Mouse (Mus musculus): ENCODE measurements around the gene Ppp4c. TPM values are rescaled to one million over a fixed set of nuclear protein-coding genes. Genes with fewer than 3 reads are reported as not detected.

Ppp4c gene
- polyA plus RNA-seq, 1 experiment: 130 TPM

DNA sequence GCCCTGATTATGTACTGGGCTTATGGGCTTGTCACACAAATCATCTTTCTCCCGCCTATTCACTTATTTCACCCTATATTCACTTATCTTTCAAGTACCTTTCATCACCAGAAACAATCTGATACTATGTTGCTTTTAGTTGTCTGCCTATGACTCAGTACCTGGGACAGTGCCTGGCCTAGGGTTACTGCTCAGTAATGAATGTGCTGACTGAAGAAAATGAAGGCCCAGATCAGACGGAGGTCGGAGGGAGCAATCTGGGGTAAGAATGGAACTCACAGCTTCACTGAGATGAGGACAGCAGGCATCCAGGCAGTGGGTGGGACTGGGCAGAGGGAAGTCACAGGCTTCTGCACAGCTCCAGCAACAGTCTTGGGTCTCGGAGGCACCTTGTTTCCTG is 15.1 kb upstream of the Ppp4c start:
- Histone ChIP-seq H3K27ac (ENCODE audit: control insufficient read depth, insufficient read depth, low read depth, low read length, poor library complexity) (no peak overlapping the region), H3K4me3 (replicated peaks; ENCODE audit: control insufficient read depth, low read depth, low read length) (peak overlapping the region; percentile 2), H3K4me1 (ENCODE audit: control insufficient read depth, insufficient read depth, low read length) (peaks cover 4% of the 10 kb centered on the region)
- TF ChIP-seq POLR2A (IDR thresholded peaks at IDR 0.05; ENCODE audit: borderline replicate concordance, control insufficient read depth, low read depth, low read length) (no peak), CTCF (IDR thresholded peaks at IDR 0.05; ENCODE audit: control insufficient read depth, insufficient read depth, low read length) (no peak)
- WGBS: 61% methylated on average over 4 of the region's 4 CpGs

DNA sequence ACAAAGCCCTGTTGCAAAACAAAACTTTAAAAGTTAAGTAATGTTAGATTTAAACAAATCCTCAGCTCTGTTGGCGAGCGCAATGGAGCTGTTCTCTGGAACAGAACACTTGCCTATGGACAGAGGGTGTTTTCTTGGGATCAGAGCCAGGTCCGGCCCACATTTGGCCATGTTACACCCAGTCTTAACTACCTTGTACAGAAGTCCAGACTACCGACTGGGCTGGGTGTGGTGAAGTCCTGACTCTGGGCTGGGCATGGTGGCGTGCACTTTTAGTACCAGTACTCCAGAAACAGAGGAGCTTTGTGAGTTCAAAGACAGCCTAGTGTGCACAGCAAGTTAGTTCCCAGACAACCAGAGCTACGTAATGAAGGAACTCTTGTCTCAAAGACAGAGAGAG is 14.7 kb upstream of the Ppp4c start:
- Histone ChIP-seq H3K4me1 (ENCODE audit: control insufficient read depth, insufficient read depth, low read length) (peaks cover 4% of the 10 kb centered on the region), H3K4me3 (replicated peaks; ENCODE audit: control insufficient read depth, low read depth, low read length) (no peak overlapping the region), H3K27ac (ENCODE audit: control insufficient read depth, insufficient read depth, low read depth, low read length, poor library complexity) (no peak overlapping the region)
- TF ChIP-seq POLR2A (IDR thresholded peaks at IDR 0.05; ENCODE audit: borderline replicate concordance, control insufficient read depth, low read depth, low read length) (no peak), CTCF (IDR thresholded peaks at IDR 0.05; ENCODE audit: control insufficient read depth, insufficient read depth, low read length) (no peak)
- WGBS: 70% methylated on average over 6 of the region's 6 CpGs

DNA sequence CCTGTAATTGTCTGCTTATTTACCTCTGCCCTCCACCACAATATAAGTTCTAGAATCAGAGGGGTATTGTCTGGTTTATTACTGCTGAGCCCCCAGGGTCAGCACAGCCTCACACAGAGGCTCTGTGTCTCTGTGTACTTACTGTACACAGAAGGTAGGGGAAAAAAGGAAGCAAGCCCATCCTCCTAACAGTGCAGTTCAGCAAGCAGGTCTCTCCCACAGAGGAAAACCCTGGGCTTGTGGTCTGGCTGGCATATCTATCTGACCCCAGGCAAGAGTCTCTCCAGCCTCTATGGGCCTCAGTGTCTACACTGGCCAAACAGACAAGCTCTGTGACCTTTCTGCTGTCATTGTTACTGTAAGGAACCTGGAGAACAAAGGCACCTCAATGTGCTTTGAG is 11.5 kb upstream of the Ppp4c start:
- Histone ChIP-seq H3K4me1 (ENCODE audit: control insufficient read depth, insufficient read depth, low read length) (peaks cover 4% of the 10 kb centered on the region; the same call in 1 of the 2 replicates), H3K4me3 (replicated peaks; ENCODE audit: control insufficient read depth, low read depth, low read length) (no peak overlapping the region), H3K27ac (ENCODE audit: control insufficient read depth, insufficient read depth, low read depth, low read length, poor library complexity) (no peak overlapping the region)
- TF ChIP-seq CTCF (IDR thresholded peaks at IDR 0.05; ENCODE audit: control insufficient read depth, insufficient read depth, low read length): no peak
- no peak for TF ChIP-seq POLR2A (IDR thresholded peaks at IDR 0.05; ENCODE audit: borderline replicate concordance, control insufficient read depth, low read depth, low read length)

DNA sequence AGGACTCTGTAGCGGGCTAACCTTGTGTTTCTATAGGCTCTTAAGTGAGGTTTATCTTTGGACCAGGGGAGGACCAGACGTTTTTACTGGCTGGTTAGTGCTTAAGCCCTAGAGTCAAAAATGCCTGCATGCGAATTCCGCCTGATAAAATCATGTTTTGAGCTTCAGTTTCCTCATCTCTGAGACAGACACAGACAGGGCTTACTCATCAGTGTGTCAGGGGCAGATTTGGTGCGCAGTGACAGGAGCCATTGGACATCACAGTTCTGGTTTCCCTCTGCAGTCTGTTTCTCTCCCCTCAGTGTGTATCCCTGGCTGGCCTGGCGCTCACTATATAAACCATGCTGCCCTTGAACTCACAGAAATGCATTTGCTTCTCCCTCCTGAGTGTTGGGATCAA is 10.9 kb upstream of the Ppp4c start:
- Histone ChIP-seq H3K4me1 (ENCODE audit: control insufficient read depth, insufficient read depth, low read length) (peaks cover 4% of the 10 kb centered on the region), H3K27ac (ENCODE audit: control insufficient read depth, insufficient read depth, low read depth, low read length, poor library complexity) (no peak overlapping the region), H3K4me3 (replicated peaks; ENCODE audit: control insufficient read depth, low read depth, low read length) (no peak overlapping the region)
- 59% methylated on average over 6 of the region's 6 CpGs for WGBS
- no peak for TF ChIP-seq CTCF (IDR thresholded peaks at IDR 0.05; ENCODE audit: control insufficient read depth, insufficient read depth, low read length)
- TF ChIP-seq POLR2A (IDR thresholded peaks at IDR 0.05; ENCODE audit: borderline replicate concordance, control insufficient read depth, low read depth, low read length): no peak

DNA sequence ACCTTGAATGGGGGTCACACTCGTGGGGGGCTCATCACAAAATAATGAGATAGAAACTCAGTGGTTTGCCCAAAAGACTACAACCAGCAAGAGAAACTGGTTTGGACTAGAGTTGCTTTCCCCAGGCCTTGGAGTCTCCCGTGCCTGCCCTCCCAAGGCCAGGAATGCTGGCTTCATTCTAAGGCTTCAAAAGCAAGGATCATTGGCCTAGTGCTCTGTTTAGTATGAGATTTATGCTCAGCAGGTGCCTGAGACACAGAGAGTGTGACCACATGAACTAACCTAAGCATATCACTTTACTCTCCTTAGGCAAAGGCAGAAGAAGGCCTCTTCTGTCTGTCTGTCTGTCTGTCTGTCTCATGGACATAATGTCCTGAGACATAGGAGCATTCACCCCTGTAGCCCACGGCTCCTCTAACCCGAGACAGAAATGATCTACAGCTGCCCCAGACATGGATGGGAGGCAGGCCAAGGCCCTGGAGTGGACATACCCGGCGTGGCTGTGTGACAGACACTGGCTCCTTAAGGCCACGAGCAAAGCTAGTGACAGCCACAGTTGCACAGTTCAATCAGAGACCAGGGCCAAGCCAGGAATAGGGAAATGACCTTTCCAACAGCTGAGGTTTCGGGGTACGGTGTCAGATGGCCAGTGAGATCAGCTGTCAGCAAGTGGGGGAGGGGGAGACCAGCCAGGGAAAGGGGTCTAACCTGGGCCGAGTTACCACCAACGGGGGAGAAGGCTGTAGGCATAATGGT is 10.0 kb upstream of the Ppp4c start:
- TF ChIP-seq CTCF (IDR thresholded peaks at IDR 0.05; ENCODE audit: control insufficient read depth, insufficient read depth, low read length) (no peak), POLR2A (IDR thresholded peaks at IDR 0.05; ENCODE audit: borderline replicate concordance, control insufficient read depth, low read depth, low read length) (no peak)
- peaks cover 2% of the 10 kb centered on the region; the same call in 1 of the 2 replicates for H3K4me1 ChIP-seq (ENCODE audit: control insufficient read depth, insufficient read depth, low read length)
- no peak overlapping the region for H3K27ac ChIP-seq (ENCODE audit: control insufficient read depth, insufficient read depth, low read depth, low read length, poor library complexity)
- no peak overlapping the region for H3K4me3 ChIP-seq (replicated peaks; ENCODE audit: control insufficient read depth, low read depth, low read length)
- WGBS: 83% methylated on average over 11 of the region's 11 CpGs

DNA sequence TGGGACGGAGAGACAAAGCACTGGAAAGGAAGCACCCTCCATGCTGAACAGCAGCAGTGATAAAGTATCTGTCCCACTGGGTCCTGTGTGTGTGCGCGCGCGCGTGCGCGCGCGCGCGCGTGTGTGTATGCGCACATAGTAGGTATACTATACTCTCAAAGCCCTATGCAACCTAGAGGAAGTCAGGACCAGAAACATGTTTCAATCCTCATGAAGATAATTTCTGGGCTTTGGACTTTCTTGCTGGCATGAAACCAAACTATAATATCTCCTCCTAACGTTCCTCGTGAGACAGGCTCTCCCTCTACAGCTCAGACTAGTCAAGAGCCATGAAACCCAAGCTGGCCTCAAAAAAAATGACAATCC is 8.7 kb upstream of the Ppp4c start:
- 91% methylated on average over 16 of the region's 16 CpGs for WGBS
- Histone ChIP-seq H3K4me1 (ENCODE audit: control insufficient read depth, insufficient read depth, low read length) (peaks cover 2% of the 10 kb centered on the region; the same call in 1 of the 2 replicates), H3K4me3 (replicated peaks; ENCODE audit: control insufficient read depth, low read depth, low read length) (no peak overlapping the region), H3K27ac (ENCODE audit: control insufficient read depth, insufficient read depth, low read depth, low read length, poor library complexity) (no peak overlapping the region)
- no peak for TF ChIP-seq POLR2A (IDR thresholded peaks at IDR 0.05; ENCODE audit: borderline replicate concordance, control insufficient read depth, low read depth, low read length)
- no peak for TF ChIP-seq CTCF (IDR thresholded peaks at IDR 0.05; ENCODE audit: control insufficient read depth, insufficient read depth, low read length)

DNA sequence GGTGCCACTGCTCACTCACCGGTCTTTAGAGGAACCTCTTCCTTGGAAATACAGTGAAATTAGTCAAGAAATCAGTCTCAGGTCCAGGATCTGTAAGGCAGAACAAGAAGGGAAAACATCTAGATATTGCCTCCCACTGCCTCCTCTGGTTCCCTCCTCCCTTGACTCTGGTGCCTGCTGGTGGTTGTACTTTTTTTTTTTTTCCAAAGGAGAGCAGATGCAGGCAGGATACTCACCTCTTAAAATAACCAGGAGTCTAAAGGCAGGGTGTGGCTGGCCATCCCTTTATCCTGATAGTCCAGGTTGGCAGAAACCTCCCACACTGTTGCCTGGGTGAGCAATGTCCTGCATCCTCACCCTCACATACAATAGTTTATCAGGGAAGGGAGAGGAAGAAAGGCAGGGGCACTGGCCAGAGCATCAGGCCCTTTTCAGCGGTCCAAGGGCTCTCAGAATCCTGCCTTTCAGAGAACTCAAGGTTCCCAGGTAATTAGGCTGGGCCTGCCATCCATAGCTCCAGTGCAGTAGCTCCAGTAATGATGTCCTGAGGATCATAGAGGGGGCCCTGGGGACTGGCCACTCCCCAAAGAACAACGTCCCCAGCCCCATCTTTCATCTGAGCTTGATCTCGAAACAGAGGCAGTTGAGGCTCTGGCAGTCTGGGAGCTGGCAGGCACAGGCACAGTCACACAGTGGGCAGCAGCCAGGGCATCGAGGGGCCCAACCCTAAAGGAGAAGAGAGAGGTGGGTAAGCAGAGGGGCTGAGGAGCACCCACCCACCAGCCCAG is 8.2 kb upstream of the Ppp4c start:
- Histone ChIP-seq H3K4me1 (ENCODE audit: control insufficient read depth, insufficient read depth, low read length) (peaks cover 2% of the 10 kb centered on the region; the same call in 1 of the 2 replicates), H3K4me3 (replicated peaks; ENCODE audit: control insufficient read depth, low read depth, low read length) (no peak overlapping the region), H3K27ac (ENCODE audit: control insufficient read depth, insufficient read depth, low read depth, low read length, poor library complexity) (peak overlapping the region; percentile 95)
- WGBS: 69% methylated on average over 5 of the region's 5 CpGs
- no peak for TF ChIP-seq POLR2A (IDR thresholded peaks at IDR 0.05; ENCODE audit: borderline replicate concordance, control insufficient read depth, low read depth, low read length)
- TF ChIP-seq CTCF (IDR thresholded peaks at IDR 0.05; ENCODE audit: control insufficient read depth, insufficient read depth, low read length): no peak

DNA sequence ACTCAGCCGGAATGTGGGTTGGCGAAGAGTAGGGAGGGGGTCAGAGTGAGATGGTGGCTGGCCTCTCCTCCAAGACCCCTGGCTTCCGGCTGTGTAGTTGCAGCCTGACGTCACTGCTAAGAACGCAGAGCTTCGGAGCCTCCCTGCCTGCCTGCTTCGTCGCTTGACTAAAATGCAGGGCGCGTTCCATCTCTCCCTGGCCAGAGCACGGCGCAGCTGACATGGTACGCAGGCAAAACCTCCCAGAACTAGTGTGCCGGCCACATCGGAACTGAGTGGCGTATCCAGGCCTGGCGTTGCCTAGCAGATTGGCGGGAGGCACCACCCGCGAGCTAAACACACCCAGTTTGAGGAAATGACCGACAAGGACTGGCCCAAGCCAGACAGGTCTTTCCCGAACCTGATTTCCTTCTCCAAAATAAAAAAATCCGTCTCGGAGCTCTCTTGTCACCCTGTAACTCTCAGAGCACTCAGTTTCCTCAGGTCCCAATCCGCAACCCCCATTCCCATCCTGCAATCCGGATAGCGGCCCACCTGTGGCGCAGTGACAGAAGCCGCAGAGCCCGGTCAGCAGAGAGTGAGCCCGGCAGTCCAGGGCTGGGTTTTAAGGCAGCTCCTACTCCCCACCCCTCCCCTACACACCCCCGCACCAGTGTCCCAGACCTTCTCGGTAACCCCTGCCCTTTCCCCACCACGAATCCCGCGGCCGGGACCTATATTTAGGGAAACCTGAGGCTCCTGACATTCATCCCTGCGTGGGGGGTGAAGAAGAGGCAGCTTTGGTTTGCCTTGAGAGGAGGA is 7.4 kb upstream of the Ppp4c start:
- TF ChIP-seq CTCF (IDR thresholded peaks at IDR 0.05; ENCODE audit: control insufficient read depth, insufficient read depth, low read length) (0 out of 2 replicates have a peak, but pooled peaks have one; percentile 33), POLR2A (IDR thresholded peaks at IDR 0.05; ENCODE audit: borderline replicate concordance, control insufficient read depth, low read depth, low read length) (peak; percentile 76)
- H3K4me1 ChIP-seq (ENCODE audit: control insufficient read depth, insufficient read depth, low read length): peaks cover 2% of the 10 kb centered on the region; the same call in 1 of the 2 replicates
- peak overlapping the region; percentile 86 for H3K4me3 ChIP-seq (replicated peaks; ENCODE audit: control insufficient read depth, low read depth, low read length)
- 5% methylated on average over 38 of the region's 38 CpGs for WGBS
- H3K27ac ChIP-seq (ENCODE audit: control insufficient read depth, insufficient read depth, low read depth, low read length, poor library complexity): peak overlapping the region; percentile 95

Data from bone marrow, adult 2 months (tissue).